Mouse (Mus musculus) heart, adult 10 weeks (tissue): ENCODE data around the gene Fam213b. TPM values are rescaled to one million over a fixed set of nuclear protein-coding genes. Genes with fewer than 3 reads are reported as not detected.

Experiments used
- polyA plus RNA-seq: library from polyadenylated mRNA; stranded (reverse); fragments of 350-450 nt; fragmentation: Illumina TruSeq; extraction: RNeasy Lipid Tissue Mini Kit (QIAGEN cat#74804); gene quantifications from one replicate; pipeline ENCODE4 v1.2.3, GENCODE M21; 2014; ENCODE audit warnings: low read depth, low replicate concordance

Gene Fam213b
- 164 TPM for polyA plus RNA-seq

DNA sequence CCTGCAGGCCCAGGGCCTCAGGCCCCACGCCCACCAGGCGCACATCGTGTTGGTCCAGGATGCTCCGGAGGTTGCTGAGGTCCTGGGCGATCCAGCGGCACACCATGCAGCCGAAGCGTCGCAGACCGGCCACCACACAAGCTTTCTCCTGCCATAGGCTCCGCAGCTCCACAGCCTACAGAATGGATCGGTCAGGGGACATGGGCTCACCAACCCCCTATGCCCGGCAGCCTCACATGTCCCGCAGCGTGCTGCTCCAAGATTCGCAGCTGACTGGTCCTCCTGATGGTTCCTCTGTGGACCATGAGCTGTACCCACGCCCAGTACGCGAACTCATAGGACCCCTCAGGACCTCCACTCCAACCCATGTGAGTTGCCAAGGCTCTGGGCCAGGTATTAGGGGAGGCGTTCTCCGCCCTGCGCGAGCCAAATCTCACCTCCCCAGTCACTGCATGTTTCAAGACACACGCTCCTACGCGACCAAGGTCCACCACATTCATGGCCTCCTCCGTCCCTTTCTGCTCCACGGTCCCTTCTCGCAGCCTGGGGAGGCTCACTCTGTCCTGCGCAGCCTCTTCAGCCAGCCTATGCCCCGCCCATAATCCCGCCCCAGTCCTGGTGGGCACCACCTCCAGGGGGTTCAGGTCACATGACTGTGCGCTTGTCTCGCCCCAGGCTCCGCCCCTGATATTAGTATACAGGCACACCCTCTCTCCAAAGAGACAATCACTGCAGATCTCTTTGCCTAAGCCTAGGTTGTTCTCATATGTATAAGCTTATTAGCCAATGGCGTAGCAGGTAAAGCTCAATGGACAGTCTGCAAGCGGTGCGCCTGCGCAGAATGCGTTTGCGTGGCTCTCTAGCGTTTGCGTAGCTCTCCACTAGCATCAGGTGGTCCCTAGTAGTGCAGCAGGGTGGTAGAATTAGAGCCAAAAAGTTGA, at the start of gene Fam213b:
Gene Fam213b, minus strand, starts transcription at position 630 of the 941 bp plus-strand sequence.

DNA sequence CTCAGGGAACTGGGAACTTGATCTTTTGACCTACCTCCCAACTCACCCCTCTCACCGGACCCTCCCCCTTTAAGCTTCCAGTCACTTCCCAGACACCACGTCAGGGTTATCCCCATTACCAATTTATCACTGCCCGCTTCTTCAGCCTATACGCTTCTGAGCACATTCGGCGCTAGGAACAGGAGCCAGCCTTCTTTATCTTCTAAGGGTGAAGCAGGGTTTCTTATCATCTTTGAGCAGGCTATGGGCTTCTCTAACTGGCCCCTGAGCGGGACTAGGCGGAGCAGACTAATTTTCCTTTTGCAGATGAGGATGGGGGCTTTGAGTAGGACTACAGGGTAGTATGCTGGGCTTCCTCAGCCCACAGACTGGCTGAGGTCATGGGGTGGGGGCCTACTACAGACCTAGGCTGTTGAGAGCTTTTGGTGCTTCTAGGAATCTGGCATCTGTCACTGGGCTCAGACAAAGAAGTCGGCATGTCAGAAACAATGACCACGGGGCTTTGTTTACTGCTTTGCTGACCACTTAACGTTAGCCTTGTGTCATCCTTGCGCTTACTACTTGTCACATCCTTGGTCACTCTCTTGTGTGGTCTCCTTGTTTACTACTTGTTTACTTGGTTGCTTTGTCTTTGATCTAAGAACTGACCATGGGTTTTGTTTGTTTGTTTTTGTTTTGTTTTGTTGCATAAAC, 29.6 kb upstream of the Fam213b start, which contains the start of gene Tnfrsf14:
Gene Tnfrsf14, minus strand, starts transcription at position 169 of the 693 bp plus-strand sequence.

DNA sequence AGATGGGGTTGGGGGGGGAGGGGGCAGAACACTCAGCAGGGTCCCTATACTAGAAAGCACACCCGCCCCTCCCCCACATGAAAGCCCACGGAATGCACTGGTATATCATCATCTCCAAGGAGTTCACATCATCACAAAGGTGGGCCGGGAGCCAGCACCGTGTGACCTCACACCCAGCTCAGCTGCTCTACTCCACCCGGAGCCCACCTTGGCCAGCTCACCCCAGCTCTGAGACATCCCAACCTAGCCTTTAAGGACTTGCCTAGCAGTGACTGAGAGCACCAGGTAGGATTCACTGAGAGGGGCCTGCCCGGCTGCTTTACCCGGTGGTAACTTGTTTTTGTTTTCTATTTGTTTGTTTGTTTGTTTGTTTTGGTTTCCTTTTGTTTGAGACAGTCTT, 29.5 kb downstream of the Fam213b start, which contains the start of gene Mmel1:
Gene Mmel1, plus strand, starts transcription at position 146 of the 400 bp plus-strand sequence.

Other genes with a start within 250 kb of the Fam213b start
- gene Actrt2, start 231.3 kb downstream of the Fam213b start, polyA plus RNA-seq: not detected
- not detected for gene Ttc34, start 61.7 kb downstream of the Fam213b start, polyA plus RNA-seq
- gene Mmel1, start 29.6 kb downstream of the Fam213b start, polyA plus RNA-seq: not detected
- gene Tnfrsf14, start 29.4 kb upstream of the Fam213b start, polyA plus RNA-seq: 5.6 TPM
- not detected for gene Hes5, start 61.8 kb upstream of the Fam213b start, polyA plus RNA-seq
- gene Pank4, start 65.0 kb upstream of the Fam213b start, polyA plus RNA-seq: 57.1 TPM
- gene Plch2, start 157.6 kb upstream of the Fam213b start, polyA plus RNA-seq: not detected
- 18.9 TPM for gene Pex10, start 167.9 kb upstream of the Fam213b start, polyA plus RNA-seq
- 108 TPM for gene Rer1, start 187.2 kb upstream of the Fam213b start, polyA plus RNA-seq
- gene Morn1, start 187.4 kb upstream of the Fam213b start, polyA plus RNA-seq: 1.2 TPM